8 mouse cellular contexts compared by ENCODE assay signal in genomic region chr5:70843096-70843734, GRCm38 (mm10). TPM values are rescaled to one million over a fixed set of nuclear protein-coding genes. Genes with fewer than 3 reads are reported as not detected.
DNase-seq lines count a peak whose midpoint lies in the region; ATAC-seq lines count a peak whose summit lies in the region.

No protein-coding gene starts in this region.

- peak; percentile 67; the same call in 1 of the 2 replicates for ATAC-seq in lung, embryonic 15.5 days (ENCODE audit: borderline replicate concordance, extremely low read depth, low FRiP score, low TSS enrichment)
- peak; percentile 95 for ATAC-seq in embryonic facial prominence, embryonic 12.5 days (ENCODE audit: insufficient number of reproducible peaks, insufficient read depth, low FRiP score, low TSS enrichment)
- peak; percentile 80; the same call in 1 of the 2 replicates for ATAC-seq in intestine, embryonic 14.5 days (replicated peaks; ENCODE audit: low FRiP score, low TSS enrichment, low read depth)
- ATAC-seq in limb, embryonic 15.5 days (ENCODE audit: insufficient number of reproducible peaks, low FRiP score, low TSS enrichment, low read depth), result 0 out of 2 replicates have a peak, but pooled peaks have one; percentile 65
- peak; percentile 72; the same call in 1 of the 2 replicates for ATAC-seq in stomach, embryonic 15.5 days (ENCODE audit: insufficient read depth, low FRiP score, low read depth)

- H3K27me3 ChIP-seq in lung, embryonic 15.5 days, result no peaks in the 10 kb centered on the region
- no peaks in the 10 kb centered on the region for H3K27me3 ChIP-seq in embryonic facial prominence, embryonic 12.5 days
- 0 out of 2 replicates have a peak, but pooled peaks cover 2% of the 10 kb centered on the region for H3K27me3 ChIP-seq in intestine, embryonic 14.5 days (replicated peaks; ENCODE audit: control insufficient read depth, insufficient read depth, low read length)
- H3K27me3 ChIP-seq in limb, embryonic 15.5 days, result no peaks in the 10 kb centered on the region
- no peaks in the 10 kb centered on the region for H3K27me3 ChIP-seq in stomach, embryonic 15.5 days (replicated peaks)

- peak overlapping the region; percentile 37 for H3K4me2 ChIP-seq in lung, embryonic 15.5 days
- peak overlapping the region; percentile 58 for H3K4me2 ChIP-seq in embryonic facial prominence, embryonic 12.5 days (replicated peaks)
- H3K4me2 ChIP-seq in intestine, embryonic 14.5 days (ENCODE audit: low read length), result peak overlapping the region; percentile 48
- peak overlapping the region; percentile 39 for H3K4me2 ChIP-seq in limb, embryonic 15.5 days
- H3K4me2 ChIP-seq in stomach, embryonic 15.5 days, result peak overlapping the region; percentile 50

- WGBS in lung, embryonic 15.5 days, result 16% methylated on average over 11 of the region's 11 CpGs
- 12% methylated on average over 11 of the region's 11 CpGs for WGBS in embryonic facial prominence, embryonic 12.5 days
- 16% methylated on average over 11 of the region's 11 CpGs for WGBS in intestine, embryonic 14.5 days
- WGBS in limb, embryonic 15.5 days, result 13% methylated on average over 11 of the region's 11 CpGs
- WGBS in stomach, embryonic 15.5 days, result 13% methylated on average over 11 of the region's 11 CpGs

- H3K27ac ChIP-seq in lung, embryonic 15.5 days, result no peak overlapping the region
- H3K27ac ChIP-seq in embryonic facial prominence, embryonic 12.5 days, result no peak overlapping the region
- H3K27ac ChIP-seq in intestine, embryonic 14.5 days (ENCODE audit: low read depth), result no peak overlapping the region
- no peak overlapping the region for H3K27ac ChIP-seq in limb, embryonic 15.5 days
- H3K27ac ChIP-seq in stomach, embryonic 15.5 days, result no peak overlapping the region

- no peaks in the 10 kb centered on the region for H3K4me1 ChIP-seq in lung, embryonic 15.5 days
- no peaks in the 10 kb centered on the region for H3K4me1 ChIP-seq in embryonic facial prominence, embryonic 12.5 days
- H3K4me1 ChIP-seq in intestine, embryonic 14.5 days (replicated peaks; ENCODE audit: control insufficient read depth, insufficient read depth, low read length), result no peaks in the 10 kb centered on the region
- H3K4me1 ChIP-seq in limb, embryonic 15.5 days, result peaks cover 7% of the 10 kb centered on the region; the same call in 1 of the 2 replicates
- H3K4me1 ChIP-seq in stomach, embryonic 15.5 days, result no peaks in the 10 kb centered on the region

- no peak overlapping the region for H3K4me3 ChIP-seq in lung, embryonic 15.5 days
- peak overlapping the region; percentile 29 for H3K4me3 ChIP-seq in embryonic facial prominence, embryonic 12.5 days
- peak overlapping the region; percentile 18; the same call in 1 of the 2 replicates for H3K4me3 ChIP-seq in intestine, embryonic 14.5 days (ENCODE audit: low read depth, low read length)
- H3K4me3 ChIP-seq in limb, embryonic 15.5 days, result no peak overlapping the region
- H3K4me3 ChIP-seq in stomach, embryonic 15.5 days (replicated peaks), result peak overlapping the region; percentile 23

- no peak overlapping the region for H3K9ac ChIP-seq in lung, embryonic 15.5 days
- H3K9ac ChIP-seq in embryonic facial prominence, embryonic 12.5 days, result no peak overlapping the region
- H3K9ac ChIP-seq in intestine, embryonic 14.5 days (ENCODE audit: low read length), result no peak overlapping the region
- no peak overlapping the region for H3K9ac ChIP-seq in limb, embryonic 15.5 days
- H3K9ac ChIP-seq in stomach, embryonic 15.5 days, result no peak overlapping the region

- no peaks in the 10 kb centered on the region for H3K36me3 ChIP-seq in lung, embryonic 15.5 days
- no peaks in the 10 kb centered on the region for H3K36me3 ChIP-seq in embryonic facial prominence, embryonic 12.5 days
- no peaks in the 10 kb centered on the region for H3K36me3 ChIP-seq in intestine, embryonic 14.5 days (ENCODE audit: control insufficient read depth, insufficient read depth, low read length)
- H3K36me3 ChIP-seq in limb, embryonic 15.5 days, result no peaks in the 10 kb centered on the region
- no peaks in the 10 kb centered on the region for H3K36me3 ChIP-seq in stomach, embryonic 15.5 days

- H3K9me3 ChIP-seq in lung, embryonic 15.5 days, result no peaks in the 10 kb centered on the region
- H3K9me3 ChIP-seq in embryonic facial prominence, embryonic 12.5 days, result no peaks in the 10 kb centered on the region
- H3K9me3 ChIP-seq in intestine, embryonic 14.5 days (ENCODE audit: control insufficient read depth, low read length), result no peaks in the 10 kb centered on the region
- H3K9me3 ChIP-seq in limb, embryonic 15.5 days, result no peaks in the 10 kb centered on the region
- H3K9me3 ChIP-seq in stomach, embryonic 15.5 days, result no peaks in the 10 kb centered on the region

- no peak for DNase-seq in lung, postnatal 4 days
- peak; percentile 71 for DNase-seq in intestine, embryonic 14.5 days (ENCODE audit: low spot score)
- DNase-seq in ovary, postnatal 14 days (ENCODE audit: low spot score), result no peak
- no peak for DNase-seq in gastrocnemius, postnatal 25 days

RNA-seq across cellular contexts. Expression of gene Gabrg1, which starts 0.8 kb away (rescaled TPM):
- polyA plus RNA-seq in lung, embryonic 15.5 days (2015; fragmentation: Nextera tagmentation; extraction: Ambion mirVana), result not detected in 2 replicates
- polyA plus RNA-seq in embryonic facial prominence, embryonic 12.5 days (2016; fragmentation: Nextera tagmentation; extraction: Ambion mirVana), result 0.13 and 0.15 TPM in 2 replicates
- polyA plus RNA-seq in intestine, embryonic 14.5 days (2014; fragmentation: Nextera tagmentation; extraction: Ambion mirVana), result 0.08 TPM in 1 of 2 replicates, not detected in the other
- 0.06 TPM in 1 of 2 replicates, not detected in the other for polyA plus RNA-seq in limb, embryonic 15.5 days (2015; fragmentation: Nextera tagmentation; extraction: Ambion mirVana)
- 0.12 and 0.23 TPM in 2 replicates for polyA plus RNA-seq in stomach, embryonic 15.5 days (2015; fragmentation: Nextera tagmentation; extraction: Ambion mirVana)
- total RNA-seq in gastrocnemius, postnatal 25 days (2021), result not detected

Comparison
In these comparisons a context has a peak if more than half of its experiments do, and no peak if none do; other contexts are left out.
1. H3K4me3 ChIP-seq: peak in embryonic facial prominence, embryonic 12.5 days (single experiment), intestine, embryonic 14.5 days (single experiment) and stomach, embryonic 15.5 days (single experiment); none in lung, embryonic 15.5 days (single experiment) and limb, embryonic 15.5 days (single experiment).
2. Peak in every context shown above with its lines, with median percentiles within 50 percentile points of each other: ATAC-seq and H3K4me2 ChIP-seq.